Mouse (Mus musculus) cerebellum, adult 2 months (tissue): ENCODE measurements at regions not wholly inside any gene's neighbourhood (a gene's known extent, or its start where the extent isn't known, plus 50 kb on each side); places are given as distances from the start of the nearest gene placed in this dataset.

Experiments
- DNase-seq, 2 experiments: peaks; one replicate each; pipeline ENCODE4 v3.0.0; 2021
- H3K27ac ChIP-seq: fragments of 200-500 bp; 2 replicates; pipeline ENCODE4 v1.5.1; 2012; ENCODE audit warnings: low read length, control low read depth, inconsistent platforms; ENCODE audit not compliant: insufficient read depth
- H3K27me3 ChIP-seq: fragments of 200-500 bp; 2 replicates; pipeline ENCODE4 v1.6.1; 2012; ENCODE audit warnings: inconsistent platforms, mild to moderate bottlenecking, low read length, moderate library complexity; ENCODE audit not compliant: control insufficient read depth, insufficient read depth
- H3K4me1 ChIP-seq: fragments of 200-500 bp; 2 replicates; pipeline ENCODE4 v1.6.1; 2011; ENCODE audit warnings: low read length; ENCODE audit not compliant: control insufficient read depth, insufficient read depth
- H3K4me3 ChIP-seq: fragments of 200-500 bp; replicated peaks from 2 replicates; pipeline ENCODE3; 2011; ENCODE audit warnings: mild to moderate bottlenecking, low read depth, low read length, control low read depth; ENCODE audit not compliant: insufficient read depth
- CTCF ChIP-seq: fragments of 200-500 bp; IDR thresholded peaks from 2 replicates; pipeline ENCODE4 v1.5.1; 2011; ENCODE audit warnings: low read depth, mild to moderate bottlenecking, control low read depth, low read length, moderate library complexity, borderline replicate concordance; ENCODE audit not compliant: insufficient read depth
- POLR2A ChIP-seq: fragments of 200-500 bp; IDR thresholded peaks from 2 replicates; pipeline ENCODE4 v1.6.1; 2011; ENCODE audit warnings: low read length, control low read depth, borderline replicate concordance; ENCODE audit not compliant: insufficient read depth
- WGBS: fragments of 180-500 bp; shearing (Covaris S2); methylation state at CpG from one replicate; pipeline ENCODE4 v1.1.7; 2018; 5-methylcytosine and 5-hydroxymethylcytosine counted together

DNA sequence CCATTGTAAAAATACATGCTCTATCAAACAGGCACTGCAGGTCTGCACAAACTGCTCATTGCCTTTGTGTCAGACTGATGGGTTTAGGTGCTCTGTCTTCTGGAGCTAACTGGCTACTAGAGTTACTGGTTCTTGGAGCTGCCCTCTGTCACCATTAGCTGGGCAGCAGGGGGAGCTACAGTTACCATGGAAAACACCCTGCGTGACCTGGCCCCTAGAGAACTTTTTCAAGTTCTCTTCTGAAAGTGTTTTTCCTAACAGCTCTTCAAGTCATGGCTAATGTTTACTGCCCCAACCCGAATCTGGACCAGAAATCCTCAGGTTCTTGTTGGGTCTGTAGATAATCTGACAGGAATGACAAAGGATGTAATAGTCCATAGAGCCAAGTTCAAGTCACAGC lies 605.9 kb downstream of the Lmo4 start:
- peaks cover 14% of the 10 kb centered on the region; the same call in 1 of the 2 replicates for H3K4me1 ChIP-seq
- WGBS = 82% methylated on average over 2 of the region's 2 CpGs
- no peak overlapping the region for H3K27ac ChIP-seq
- no peak for TF ChIP-seq POLR2A
- peak; percentile 7; the same call in 1 of the 2 replicates for TF ChIP-seq CTCF
- no peak overlapping the region for H3K4me3 ChIP-seq
- no peaks in the 10 kb centered on the region for H3K27me3 ChIP-seq
- no peak for DNase-seq

DNA sequence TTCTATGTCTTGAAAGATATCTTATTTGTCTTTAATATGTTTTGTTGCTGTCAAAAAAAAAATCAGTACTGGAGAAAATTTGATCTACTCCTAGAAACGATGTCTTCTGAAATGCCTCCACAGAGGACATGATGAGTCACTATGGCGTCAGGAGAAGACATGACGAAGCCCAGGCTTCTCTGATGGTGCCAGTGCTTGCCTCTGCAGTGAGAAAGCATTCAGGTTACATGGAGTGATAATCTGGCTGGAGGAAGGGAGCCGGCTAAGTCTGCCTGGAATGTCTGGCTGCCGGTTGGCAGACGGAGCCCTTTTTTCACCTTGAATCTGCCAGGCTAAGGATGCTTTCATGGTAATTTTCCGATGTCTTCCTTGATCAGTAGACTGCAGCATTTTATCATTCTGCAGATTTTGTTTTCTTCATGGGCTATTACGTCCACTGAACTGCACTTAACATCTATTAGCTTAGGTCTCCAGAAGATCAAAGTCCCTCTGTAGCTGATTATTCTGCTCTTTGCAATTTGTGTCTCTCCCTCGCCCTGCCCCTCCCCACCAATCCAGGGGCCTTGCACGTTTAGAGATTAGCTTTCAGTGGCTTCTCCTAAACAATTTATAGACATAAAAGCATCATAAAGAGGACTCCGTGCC lies 607.9 kb downstream of the Lmo4 start:
- TF ChIP-seq POLR2A (no peak), CTCF (no peak)
- peak; percentile 43 to 77 for DNase-seq
- peaks cover 19% of the 10 kb centered on the region for H3K4me1 ChIP-seq
- 30% methylated on average over 11 of the region's 11 CpGs for WGBS
- H3K4me3 ChIP-seq = no peak overlapping the region
- no peak overlapping the region for H3K27ac ChIP-seq
- no peaks in the 10 kb centered on the region for H3K27me3 ChIP-seq

- Histone ChIP-seq H3K27ac (no peak overlapping the region), H3K27me3 (no peaks in the 10 kb centered on the region), H3K4me1 (peaks cover 19% of the 10 kb centered on the region), H3K4me3 (no peak overlapping the region)
- TF ChIP-seq POLR2A (no peak), CTCF (no peak)
- DNase-seq = no peak
- 90% methylated on average over 5 of the region's 5 CpGs for WGBS
These were observed 608.9 kb downstream of the Lmo4 start for GRCm38 (mm10) chr3:143596011-143596683.

- DNase-seq = no peak
- Histone ChIP-seq H3K27me3 (no peaks in the 10 kb centered on the region), H3K27ac (no peak overlapping the region), H3K4me1 (peaks cover 19% of the 10 kb centered on the region), H3K4me3 (no peak overlapping the region)
- TF ChIP-seq CTCF (no peak), POLR2A (no peak)
- 78% methylated on average over 2 of the region's 2 CpGs for WGBS
These were observed 609.9 kb downstream of the Lmo4 start for GRCm38 (mm10) chr3:143595081-143595480.

DNA sequence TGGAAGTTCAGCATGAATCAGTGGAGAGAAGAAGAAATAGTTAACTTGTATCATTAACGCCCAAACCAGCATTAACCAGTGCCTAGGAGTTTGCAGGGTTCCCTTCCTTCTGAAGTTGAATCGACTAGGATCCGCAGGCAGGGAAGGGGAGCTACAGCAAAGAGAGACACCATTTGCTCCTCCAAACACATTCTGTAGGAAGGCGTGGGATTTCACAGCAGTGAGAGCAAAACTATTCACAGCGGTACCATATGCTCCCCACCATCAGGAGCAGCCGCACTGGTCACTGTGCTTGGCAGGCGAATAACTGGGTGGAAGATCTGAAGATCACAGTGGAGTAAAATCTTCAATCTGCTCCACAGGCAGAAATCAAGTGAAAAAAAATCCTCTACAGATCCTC lies 610.3 kb downstream of the Lmo4 start:
- H3K27ac ChIP-seq = no peak overlapping the region
- no peaks in the 10 kb centered on the region for H3K27me3 ChIP-seq
- DNase-seq = peak; percentile 78 to 91
- no peak overlapping the region for H3K4me3 ChIP-seq
- H3K4me1 ChIP-seq = peaks cover 19% of the 10 kb centered on the region
- no peak for TF ChIP-seq CTCF
- TF ChIP-seq POLR2A = no peak
- 16% methylated on average over 7 of the region's 7 CpGs for WGBS

GRCm38 (mm10) chr3:143586653-143587052 lies 618.4 kb downstream of the Lmo4 start:
- WGBS = 92% methylated on average over 5 of the region's 5 CpGs
- DNase-seq = no peak
- H3K4me1 ChIP-seq = no peaks in the 10 kb centered on the region
- TF ChIP-seq CTCF = no peak
- no peak for TF ChIP-seq POLR2A
- no peaks in the 10 kb centered on the region for H3K27me3 ChIP-seq
- H3K4me3 ChIP-seq = no peak overlapping the region
- no peak overlapping the region for H3K27ac ChIP-seq

DNA sequence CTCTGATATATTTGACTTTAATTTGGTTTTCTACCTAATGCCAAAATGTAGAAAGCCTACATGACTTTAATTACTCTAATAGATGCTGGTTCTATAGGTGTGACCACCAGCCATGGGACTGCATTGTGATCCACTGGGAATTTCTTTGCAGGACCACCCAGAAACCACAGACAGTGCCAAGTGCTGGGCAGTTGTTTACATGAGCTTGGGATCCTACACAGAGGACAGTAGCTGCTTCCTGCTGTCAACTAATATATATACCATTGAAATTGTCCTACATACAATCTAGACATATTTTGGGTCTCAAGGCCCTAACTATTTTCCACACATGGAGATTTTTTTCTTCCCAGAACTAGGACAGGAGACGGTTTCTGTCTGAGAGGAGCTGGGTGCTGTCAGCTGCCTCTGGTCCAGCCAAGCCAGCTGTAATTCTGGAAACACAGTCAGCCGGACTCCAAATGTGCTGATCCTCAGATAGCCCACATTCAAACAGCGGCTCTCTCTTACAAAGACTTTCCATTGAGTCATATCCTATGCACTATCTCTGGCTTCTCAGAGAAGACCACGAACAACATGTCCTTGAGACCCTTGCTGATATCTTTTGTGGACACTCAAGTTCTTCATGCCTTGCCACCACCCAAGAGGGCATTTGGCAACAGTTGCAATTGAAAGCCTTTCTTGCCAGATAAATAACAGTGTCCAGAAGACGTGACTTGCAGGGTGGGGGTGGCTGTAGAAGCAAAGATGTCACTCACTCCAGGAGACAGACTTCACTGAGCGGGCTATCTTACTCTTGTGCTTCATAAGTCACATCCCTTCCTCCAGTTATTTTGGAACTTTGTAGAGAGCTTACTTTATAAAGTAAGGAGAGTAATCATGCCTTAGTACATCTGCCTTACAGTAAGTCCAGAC lies 620.1 kb downstream of the Lmo4 start:
- Histone ChIP-seq H3K27ac (no peak overlapping the region), H3K4me1 (no peaks in the 10 kb centered on the region), H3K27me3 (no peaks in the 10 kb centered on the region), H3K4me3 (no peak overlapping the region)
- WGBS = 76% methylated on average over 6 of the region's 6 CpGs
- no peak for TF ChIP-seq POLR2A
- TF ChIP-seq CTCF = no peak
- no peak for DNase-seq
